Mouse (Mus musculus) R1 (cell line): Measurements from ENCODE around the gene Cnn1.
"Not testable (repeated sequence)": the region's sequence is repeated elsewhere in the genome, so short reads cannot be mapped to it uniquely, and the experiment has no call there.

ENCODE experiments used
- DNase-seq: peaks from one replicate; pipeline ENCODE4 v3.0.0-alpha.2; 2018; ENCODE audit warnings: low read depth, low spot score

The Cnn1 gene

GRCm38 (mm10) chr9:22075778-22076177 is 23.2 kb upstream of the Cnn1 start:
- DNase-seq, result not testable (repeated sequence)

DNA sequence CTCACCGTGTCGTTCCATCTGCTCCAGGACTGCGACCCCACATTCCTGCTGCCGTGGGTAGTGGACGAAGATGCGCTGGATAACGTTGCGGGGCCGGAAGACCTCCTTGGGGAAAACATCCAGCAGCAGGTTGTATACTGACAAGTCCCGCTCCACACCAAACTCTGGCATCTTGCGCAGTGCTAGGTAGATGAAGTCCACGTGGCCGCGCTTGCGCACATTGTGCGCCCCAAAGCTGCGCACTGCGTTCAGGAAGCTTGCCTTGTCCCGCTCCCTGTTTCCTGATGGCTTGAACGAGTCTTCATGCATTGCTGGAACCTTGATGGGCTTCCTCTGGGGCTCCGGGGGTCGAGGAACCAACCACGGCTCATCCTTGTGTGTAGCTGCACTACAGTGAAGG is 22.8 kb upstream of the Cnn1 start:
- DNase-seq, result peak; percentile 78

GRCm38 (mm10) chr9:22084667-22085021 is 14.4 kb upstream of the Cnn1 start:
- DNase-seq, result no peak

DNA sequence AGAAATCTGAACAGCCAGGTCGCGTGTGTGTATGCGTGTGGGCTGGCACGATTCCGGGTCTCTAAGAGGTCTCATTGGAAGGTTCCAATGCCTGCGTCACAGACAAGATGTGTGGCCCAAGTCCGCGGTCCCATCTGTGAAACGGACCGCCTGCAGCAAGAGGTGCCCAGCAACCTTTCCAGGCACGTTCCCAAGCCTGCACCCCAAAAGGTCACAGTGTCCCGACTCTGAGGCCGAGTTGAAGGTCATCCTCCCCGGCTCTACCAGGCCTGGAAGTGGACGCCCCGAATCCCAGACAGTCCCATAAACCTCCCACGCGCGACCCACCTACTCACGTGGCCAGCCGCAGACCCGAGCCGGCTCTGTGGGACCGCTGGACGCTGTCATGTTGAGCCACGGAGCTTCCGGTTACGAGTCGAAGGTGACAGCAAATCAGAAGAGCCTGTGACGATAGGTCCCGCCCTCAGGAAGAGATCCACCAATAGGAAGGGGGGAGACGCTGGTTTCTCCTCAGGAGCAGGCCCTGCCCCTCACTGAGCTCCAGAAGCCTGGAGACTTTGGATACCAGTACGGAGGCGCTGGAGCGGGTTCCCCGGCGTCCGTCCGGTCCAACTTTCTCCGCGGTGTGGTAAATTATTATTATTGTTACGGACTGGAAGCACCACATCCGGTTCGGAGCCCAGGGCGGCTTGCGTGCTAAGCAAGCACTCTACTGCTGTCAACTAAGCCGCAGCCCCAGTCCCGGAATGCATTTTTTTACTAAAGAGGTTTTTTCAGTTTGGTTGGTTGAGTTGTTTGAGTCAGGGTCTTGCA is 13.8 kb upstream of the Cnn1 start, which contains the start of gene Ecsit:
Gene Ecsit, minus strand, starts transcription at position 417 of the 813 bp plus-strand sequence.
- DNase-seq, result peak; percentile 97

DNA sequence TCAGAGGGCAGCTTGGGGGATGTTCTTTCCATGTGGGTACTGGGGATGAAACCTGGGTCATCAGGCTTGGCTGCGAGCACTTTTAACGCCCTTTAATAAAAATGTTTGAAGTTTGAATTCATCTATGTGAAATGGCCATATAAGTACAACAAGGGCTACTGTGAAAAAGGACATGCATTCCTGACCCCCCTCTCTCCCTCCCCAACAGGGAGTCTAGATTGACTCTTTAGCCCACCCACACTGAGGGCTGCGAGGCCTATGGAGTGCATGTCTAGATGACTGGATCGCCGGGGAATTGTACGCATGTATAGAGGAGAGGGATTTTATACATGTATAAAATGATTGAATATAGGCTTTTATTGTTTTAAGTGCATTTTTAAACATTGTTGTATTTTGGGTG is 13.0 kb upstream of the Cnn1 start:
- DNase-seq, result no peak

GRCm38 (mm10) chr9:22087034-22087618 is 11.9 kb upstream of the Cnn1 start:
- DNase-seq, result no peak

- DNase-seq, result peak; percentile 71
Observed at GRCm38 (mm10) chr9:22089281-22089680, 9.7 kb upstream of the Cnn1 start.

- DNase-seq, result no peak
Observed at GRCm38 (mm10) chr9:22089986-22090385, 9.0 kb upstream of the Cnn1 start.

GRCm38 (mm10) chr9:22092746-22093145 is 6.3 kb upstream of the Cnn1 start:
- no peak for DNase-seq

GRCm38 (mm10) chr9:22095854-22096307 is 3.1 kb upstream of the Cnn1 start:
- DNase-seq, result peak; percentile 70

GRCm38 (mm10) chr9:22099922-22100321 is 906 bp downstream of the Cnn1 start:
- DNase-seq, result peak; percentile 42

- DNase-seq, result no peak
Observed at GRCm38 (mm10) chr9:22108194-22108593, 9.2 kb downstream of the Cnn1 start.

DNA sequence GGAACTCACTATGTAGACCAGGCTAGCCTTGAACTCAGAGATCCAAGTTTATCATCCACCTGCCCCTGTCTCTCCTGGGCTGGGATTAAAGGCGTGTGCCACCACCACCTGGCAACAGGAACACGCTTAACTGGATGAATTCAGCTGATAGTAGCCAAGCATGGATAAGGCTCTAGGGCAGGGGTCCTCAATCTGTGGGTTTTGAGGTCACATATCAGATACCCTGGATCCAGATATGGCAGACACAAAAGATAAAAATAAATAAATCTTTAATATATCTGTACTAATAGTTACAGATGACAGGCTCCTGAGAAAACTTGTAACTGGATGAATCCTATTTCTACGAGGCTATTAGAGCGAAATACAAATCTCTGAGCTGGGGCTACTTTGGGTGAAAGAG is 16.6 kb downstream of the Cnn1 start:
- DNase-seq, result no peak

DNA sequence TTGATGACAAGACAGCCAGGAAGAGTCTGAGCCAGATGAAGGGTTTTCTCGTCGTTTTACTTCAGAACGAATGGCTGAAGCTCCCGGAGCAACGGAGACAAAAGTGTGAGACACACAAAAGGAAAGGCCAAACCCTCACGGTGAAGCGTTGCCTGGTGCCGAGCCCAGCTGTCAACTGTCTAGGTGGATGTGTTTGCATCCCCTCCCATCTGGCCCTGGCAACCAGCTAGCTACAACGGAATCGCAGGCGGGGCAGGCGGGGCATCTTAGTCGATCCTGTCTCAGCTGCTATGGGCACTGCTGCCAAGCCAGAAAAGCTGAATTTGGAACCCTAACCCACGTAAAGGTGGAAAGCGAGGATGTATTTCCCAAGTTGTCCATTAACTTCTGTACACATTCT is 17.1 kb downstream of the Cnn1 start:
- DNase-seq, result peak; percentile 37

DNA sequence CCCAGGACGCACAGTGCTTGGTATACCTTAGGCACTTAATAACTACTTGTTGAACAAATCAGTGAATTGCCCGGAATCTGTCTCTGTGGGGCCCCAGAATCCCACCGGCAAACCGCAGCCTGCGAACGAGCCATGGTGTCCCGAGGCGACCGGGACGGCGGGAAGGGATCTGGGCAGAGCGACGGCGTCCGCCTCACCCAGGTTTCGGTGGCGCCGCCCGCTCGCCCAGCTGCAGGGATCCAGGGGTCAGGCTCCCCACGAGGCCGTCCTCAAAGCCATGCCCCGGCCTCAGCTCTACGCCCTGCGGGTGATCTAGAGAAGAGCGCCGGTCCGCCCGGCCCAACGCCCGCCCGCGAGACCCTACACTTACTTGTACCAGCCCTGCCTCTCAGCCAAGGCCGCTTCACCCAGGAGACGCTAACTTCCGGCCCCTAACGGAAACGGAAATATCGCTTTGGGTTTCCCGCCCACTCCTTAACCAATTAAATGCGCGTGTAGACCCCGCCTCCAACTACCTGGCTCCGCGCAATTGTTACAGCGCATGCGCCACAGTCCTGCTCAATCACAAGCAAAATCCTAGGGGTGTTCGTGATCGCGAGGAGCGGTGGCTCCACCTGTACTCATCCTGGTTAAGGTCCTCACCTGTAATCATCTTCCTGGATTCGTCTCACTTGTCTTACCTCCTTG is 17.9 kb downstream of the Cnn1 start, which contains the start of gene Elof1:
Gene Elof1, minus strand, starts transcription at position 433 of the 687 bp plus-strand sequence.
- peak; percentile 99 for DNase-seq

- DNase-seq, result peak; percentile 86
Observed at GRCm38 (mm10) chr9:22117754-22118456, 18.9 kb downstream of the Cnn1 start.

DNA sequence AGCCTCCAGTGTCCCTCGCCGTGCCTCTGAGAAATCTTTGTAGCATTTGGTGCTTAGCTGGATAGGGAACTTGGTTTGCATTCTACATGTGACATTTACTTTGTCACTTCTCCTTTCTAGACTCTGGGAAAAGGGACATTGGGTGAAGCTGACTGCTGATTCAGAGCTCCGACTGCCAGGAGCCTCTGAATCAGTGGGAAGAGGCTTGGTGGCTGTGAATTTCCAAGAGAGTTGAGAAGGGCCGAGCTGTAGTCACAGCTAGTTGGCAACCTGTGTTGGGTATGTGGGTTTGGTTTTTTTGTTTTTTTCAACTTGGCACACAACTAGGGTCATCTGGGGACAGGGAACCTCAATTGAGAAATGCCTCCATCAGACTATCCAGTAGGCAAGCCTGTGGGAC is 20.5 kb downstream of the Cnn1 start:
- DNase-seq, result no peak

GRCm38 (mm10) chr9:22121545-22121944 is 22.5 kb downstream of the Cnn1 start:
- DNase-seq, result no peak

DNA sequence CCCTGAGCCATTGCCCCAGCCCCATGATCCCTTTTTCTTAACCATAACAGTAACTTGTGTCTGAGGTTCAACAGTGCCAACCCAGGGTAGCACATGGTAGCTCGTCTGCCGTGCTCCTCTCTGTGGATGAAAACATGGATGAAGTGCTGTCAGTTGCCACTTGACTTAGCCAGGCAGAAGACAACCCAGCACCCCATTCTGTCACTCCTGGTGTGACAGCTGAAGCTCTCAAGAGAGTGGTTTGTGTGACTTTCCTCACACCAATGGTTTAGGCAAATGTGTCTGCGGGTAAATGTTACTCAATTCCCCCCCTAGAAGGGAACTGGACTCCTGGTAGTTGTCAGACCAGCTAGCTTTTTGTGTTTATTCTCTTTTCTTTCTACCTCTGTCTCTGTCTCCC is 23.0 kb downstream of the Cnn1 start:
- DNase-seq, result no peak

GRCm38 (mm10) chr9:22123069-22123609 is 24.1 kb downstream of the Cnn1 start:
- no peak for DNase-seq

GRCm38 (mm10) chr9:22124169-22124568 is 25.2 kb downstream of the Cnn1 start:
- no peak for DNase-seq
